12 mouse cellular contexts compared by ENCODE assay signal in the genomic region with DNA sequence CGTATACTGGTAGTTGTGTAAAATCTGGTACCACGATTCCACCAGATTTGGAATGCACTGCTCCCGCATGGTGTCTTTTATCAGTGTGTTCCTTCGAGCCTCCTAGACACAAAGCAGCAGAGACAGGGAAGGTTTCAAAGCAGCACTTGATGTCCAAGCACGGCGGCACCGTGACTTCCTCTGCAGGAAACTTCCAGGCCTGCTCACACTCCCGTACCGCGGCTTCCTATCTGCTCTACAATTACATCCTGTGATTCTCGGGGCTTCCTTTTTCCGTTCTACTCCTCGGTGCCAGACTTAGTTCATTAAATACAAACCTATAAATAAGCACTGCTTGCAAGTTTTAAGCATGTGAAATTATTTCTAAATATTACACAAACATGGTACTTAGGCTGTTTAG. TPM values are rescaled to one million over a fixed set of nuclear protein-coding genes. Genes with fewer than 3 reads are reported as not detected.
DNase-seq lines count a peak whose midpoint lies in the region; ATAC-seq and TF ChIP-seq lines count a peak whose summit lies in the region.
"Had no signal": no experiment of that assay in that cellular context is flagged by ENCODE, and none has a peak within 500 bp of the region (broad histone marks: within the 10 kb centered on the region; RNA-seq: fewer than 3 reads in every experiment).

No protein-coding gene starts in this region.

- H3K27ac ChIP-seq in gastrocnemius, adult 2 months, result peak overlapping the region; percentile 70
- peak overlapping the region; percentile 56 for H3K27ac ChIP-seq in heart, embryonic 15.5 days
- H3K27ac ChIP-seq: midbrain, embryonic 12.5 days; stomach, embryonic 15.5 days had no signal

- ATAC-seq in heart, embryonic 15.5 days (replicated peaks; ENCODE audit: insufficient number of reproducible peaks, insufficient read depth, low FRiP score, low read depth), result peak; percentile 73
- ATAC-seq in megakaryocyte, adult 5-6 weeks (ENCODE audit: poor library complexity, severe bottlenecking), result peak; percentile 54; the same call in 1 of the 2 replicates
- ATAC-seq: hindbrain, embryonic 16.5 days had no signal

- H3K4me1 ChIP-seq in heart, embryonic 15.5 days (replicated peaks), result no peaks in the 10 kb centered on the region; the same call in 1 of the 2 replicates
- H3K4me1 ChIP-seq: midbrain, embryonic 12.5 days had no signal

- 69% methylated on average over 13 of the region's 13 CpGs for WGBS in heart, embryonic 15.5 days

- no peak for DNase-seq in gastrocnemius, adult 2 months
- DNase-seq in gastrocnemius, postnatal 4 days (ENCODE audit: low spot score in 2 of 2), result no peak
- DNase-seq in kidney, postnatal 25 days, result peak; percentile 57 to 76
- DNase-seq in Muller cell, postnatal 12 days (ENCODE audit: inconsistent ontology term), result no peak
- DNase-seq in spleen, adult 12 weeks (ENCODE audit: low spot score), result no peak
- no peak for DNase-seq in cerebellum, adult 9-10 months
- DNase-seq: cerebellum, postnatal 14 days had no signal

- intact Hi-C loops in gastrocnemius, adult 2 months (cut with DNase I), result no loop called here

- no peaks in the 10 kb centered on the region for H3K9me3 ChIP-seq in heart, embryonic 15.5 days (replicated peaks)
- H3K9me3 ChIP-seq: midbrain, embryonic 12.5 days; stomach, embryonic 15.5 days had no signal

- no peaks in the 10 kb centered on the region for H3K27me3 ChIP-seq in heart, embryonic 15.5 days
- H3K27me3 ChIP-seq: midbrain, embryonic 12.5 days; stomach, embryonic 15.5 days had no signal

- H3K4me2 ChIP-seq in heart, embryonic 15.5 days, result no peak overlapping the region
- H3K4me2 ChIP-seq: midbrain, embryonic 12.5 days; stomach, embryonic 15.5 days had no signal

- no peak overlapping the region for H3K9ac ChIP-seq in heart, embryonic 15.5 days
- H3K9ac ChIP-seq: midbrain, embryonic 12.5 days; stomach, embryonic 15.5 days had no signal

- TF ChIP-seq CTCF in gastrocnemius, adult 2 months (IDR thresholded peaks at IDR 0.05), result no peak

- peaks cover 76% of the 10 kb centered on the region for H3K36me3 ChIP-seq in heart, embryonic 15.5 days

- H3K4me3 ChIP-seq in gastrocnemius, adult 2 months, result peak overlapping the region; percentile 35; the same call in 1 of the 2 replicates
- no peak overlapping the region for H3K4me3 ChIP-seq in heart, embryonic 15.5 days
- H3K4me3 ChIP-seq: midbrain, embryonic 12.5 days; stomach, embryonic 15.5 days had no signal

RNA-seq across cellular contexts. Expression of a gene that starts 12.6 kb away (rescaled TPM):
- 10 to 100 TPM; 21.6 to 27.8 TPM for total RNA-seq in gastrocnemius, adult 2 months (2021)
- 10 to 100 TPM; 36.0 to 45.6 TPM for total RNA-seq in gastrocnemius, postnatal 4 days (2021)
- 27.8 TPM in 2 replicates for polyA plus RNA-seq in heart, embryonic 15.5 days (2015; fragmentation: Nextera tagmentation; extraction: Ambion mirVana)
- 29.7 and 34.3 TPM in 2 replicates for total RNA-seq in megakaryocyte, adult 5-6 weeks (2015)
- 24.4 and 37.1 TPM in 2 replicates for total RNA-seq in megakaryocyte, adult 5-6 weeks (2017)

RNA-seq across cellular contexts. Expression of a gene that starts 27.0 kb away (rescaled TPM):
- 10 to 100 TPM; 11.5 to 12.0 TPM for total RNA-seq in gastrocnemius, adult 2 months (2021)
- total RNA-seq in gastrocnemius, postnatal 4 days (2021), result 10 to 100 TPM; 20.7 to 24.8 TPM
- polyA plus RNA-seq in heart, embryonic 15.5 days (2015; fragmentation: Nextera tagmentation; extraction: Ambion mirVana), result 22.0 and 25.3 TPM in 2 replicates
- 41.2 and 43.3 TPM in 2 replicates for total RNA-seq in megakaryocyte, adult 5-6 weeks (2015)
- total RNA-seq in megakaryocyte, adult 5-6 weeks (2017), result 91.2 and 91.3 TPM in 2 replicates

RNA-seq across cellular contexts. Expression of a gene that starts 27.8 kb away (rescaled TPM):
- total RNA-seq in gastrocnemius, adult 2 months (2021), result not detected
- total RNA-seq in gastrocnemius, postnatal 4 days (2021), result not detected
- 0.09 and 0.19 TPM in 2 replicates for polyA plus RNA-seq in heart, embryonic 15.5 days (2015; fragmentation: Nextera tagmentation; extraction: Ambion mirVana)
- total RNA-seq in megakaryocyte, adult 5-6 weeks (2015), result not detected in 2 replicates
- 0.33 TPM in 1 of 2 replicates, not detected in the other for total RNA-seq in megakaryocyte, adult 5-6 weeks (2017)
- polyA plus RNA-seq: midbrain, embryonic 12.5 days had no signal

Comparison
In these comparisons a context has a peak if more than half of its experiments do, and no peak if none do; other contexts are left out.
1. DNase-seq: peak in kidney, postnatal 25 days (2 of 2); none in gastrocnemius, adult 2 months (single experiment), gastrocnemius, postnatal 4 days (0 of 2), Muller cell, postnatal 12 days (single experiment), spleen, adult 12 weeks (single experiment) and cerebellum, adult 9-10 months (single experiment).